Mouse (Mus musculus) neural tube, embryonic 13.5 days (tissue): ENCODE results near the gene Scgb2b3. TPM values are rescaled to one million over a fixed set of nuclear protein-coding genes. Genes with fewer than 3 reads are reported as not detected.

Source experiments
- ATAC-seq: fragments of 200-750 bp; cut with Nextera tagmentation; 2 replicates; pipeline ENCODE4 v1.8.0; 2017; ENCODE audit warnings: low read depth, mild to moderate bottlenecking, moderate TSS enrichment, moderate library complexity
- H3K27ac ChIP-seq: fragments of 300-500 bp; sonication (generic); replicated peaks from 2 replicates; pipeline ENCODE4 v1.5.1; 2015; ENCODE audit warnings: moderate library complexity, mild to moderate bottlenecking, inconsistent platforms
- H3K27me3 ChIP-seq: fragments of 300-500 bp; sonication (generic); 2 replicates; pipeline ENCODE4 v1.6.1; 2015; ENCODE audit warnings: mild to moderate bottlenecking, inconsistent platforms
- H3K36me3 ChIP-seq: fragments of 300-500 bp; sonication (generic); 2 replicates; pipeline ENCODE4 v1.6.1; 2015; ENCODE audit warnings: mild to moderate bottlenecking, inconsistent platforms
- H3K4me1 ChIP-seq: fragments of 300-500 bp; sonication (generic); replicated peaks from 2 replicates; pipeline ENCODE4 v1.6.1; 2015; ENCODE audit warnings: inconsistent platforms
- H3K4me2 ChIP-seq: fragments of 300-500 bp; sonication (generic); 2 replicates; pipeline ENCODE4 v1.6.1; 2015; ENCODE audit warnings: inconsistent platforms, mild to moderate bottlenecking, moderate library complexity
- H3K4me3 ChIP-seq: fragments of 300-500 bp; sonication (generic); 2 replicates; pipeline ENCODE4 v1.5.1; 2015; ENCODE audit warnings: mild to moderate bottlenecking, inconsistent platforms
- H3K9ac ChIP-seq: fragments of 300-500 bp; sonication (generic); 2 replicates; pipeline ENCODE4 v1.6.1; 2015; ENCODE audit warnings: moderate library complexity, mild to moderate bottlenecking, inconsistent platforms
- H3K9me3 ChIP-seq: fragments of 300-500 bp; sonication (generic); 2 replicates; pipeline ENCODE4 v1.6.1; 2016; ENCODE audit warnings: inconsistent platforms
- WGBS: fragments of 180-500 bp; shearing (Covaris S2); methylation state at CpG from one replicate; pipeline ENCODE4 v1.1.7; 2015; 5-methylcytosine and 5-hydroxymethylcytosine counted together
- polyA plus RNA-seq: library from polyadenylated mRNA; unstranded; fragments of >200 nt; fragmentation: Nextera tagmentation; extraction: Ambion mirVana; gene quantifications from 2 replicates; pipeline ENCODE4 v1.2.1, GENCODE M21; 2015

Gene Scgb2b3
- polyA plus RNA-seq = not detected in 2 replicates

DNA sequence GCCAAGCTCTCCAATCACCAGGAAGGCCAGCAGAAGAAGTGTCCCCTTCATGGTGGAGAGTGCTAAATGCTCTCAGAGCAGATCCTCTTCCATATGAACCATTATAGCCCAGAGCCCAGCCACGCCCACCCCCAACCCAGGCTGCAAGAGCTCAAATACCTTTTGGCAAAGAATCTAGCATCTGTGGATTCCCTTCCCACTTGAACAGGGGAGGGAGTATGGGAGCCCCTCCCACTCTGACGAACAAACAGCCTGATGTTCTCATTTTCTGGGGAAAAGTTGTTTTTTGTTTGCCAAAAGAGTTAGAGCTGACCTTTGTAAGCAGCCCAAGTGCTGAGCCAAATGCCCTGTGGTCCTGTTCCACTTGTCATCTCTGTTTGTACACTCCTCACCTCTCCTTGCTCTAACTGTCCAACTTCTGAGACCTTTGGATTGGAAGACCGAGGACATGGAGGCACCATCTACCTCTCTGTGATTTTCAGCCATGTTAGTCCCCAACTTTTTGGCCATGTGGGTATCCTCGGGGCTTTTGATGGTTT is at the start of gene Scgb2b3:
Scgb2b3 (minus strand) TSS at position 51 of the 539 bp plus-strand sequence.
- Histone ChIP-seq H3K4me3 (no peak within 1 kb of the TSS), H3K27me3 (no peaks in the 10 kb centered on the region), H3K4me1 (no peaks in the 10 kb centered on the region), H3K36me3 (no peaks in the 10 kb centered on the region), H3K9me3 (peaks cover 52% of the 10 kb centered on the region), H3K9ac (no peak within 1 kb of the TSS), H3K4me2 (no peak within 1 kb of the TSS), H3K27ac (no peak within 1 kb of the TSS)
- 71% methylated on average over 4 of the region's 4 CpGs for WGBS
- ATAC-seq = no peak

DNA sequence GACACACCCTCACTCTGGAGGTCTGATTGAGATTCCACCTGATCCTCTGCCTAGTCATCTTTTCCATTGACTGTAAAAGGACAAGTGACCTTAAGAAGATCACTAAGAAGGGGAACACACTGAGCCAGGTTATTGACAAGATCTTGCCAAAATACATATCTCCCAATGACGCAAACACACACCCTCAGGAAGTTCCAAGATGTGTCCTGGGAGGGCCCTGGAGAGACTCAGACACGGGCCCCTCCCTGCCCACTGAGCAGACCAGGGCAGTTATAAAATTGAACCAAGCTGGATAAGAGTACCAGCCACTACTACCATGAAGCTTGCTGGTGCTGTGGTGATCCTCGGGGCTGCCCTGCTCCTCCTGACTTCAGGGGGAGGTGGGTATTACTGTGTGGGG is 13.4 kb upstream of the Scgb2b3 start, which contains the start of gene Scgb1b3:
Scgb1b3 (plus strand) TSS at position 301 of the 400 bp plus-strand sequence.
- H3K9me3 ChIP-seq = peaks cover 51% of the 10 kb centered on the region
- H3K36me3 ChIP-seq = no peaks in the 10 kb centered on the region
- H3K4me3 ChIP-seq = no peak within 1 kb of the TSS
- H3K4me2 ChIP-seq = no peak within 1 kb of the TSS
- no peaks in the 10 kb centered on the region for H3K27me3 ChIP-seq
- no peak within 1 kb of the TSS for H3K27ac ChIP-seq
- 85% methylated on average over 3 of the region's 3 CpGs for WGBS
- H3K4me1 ChIP-seq = no peaks in the 10 kb centered on the region
- no peak within 1 kb of the TSS for H3K9ac ChIP-seq
- ATAC-seq = no peak

Other genes with a start within 250 kb of the Scgb2b3 start
- gene Hpn, start 246.8 kb downstream of the Scgb2b3 start, polyA plus RNA-seq = 0.25 and 0.62 TPM in 2 replicates
- 5.1 and 6.8 TPM in 2 replicates for gene Scn1b, start 235.1 kb downstream of the Scgb2b3 start, polyA plus RNA-seq
- 206 and 212 TPM in 2 replicates for gene Gramd1a, start 206.2 kb downstream of the Scgb2b3 start, polyA plus RNA-seq
- gene Scgb2b2, start 71.6 kb downstream of the Scgb2b3 start, polyA plus RNA-seq = not detected in 2 replicates
- gene Scgb1b2, start 70.3 kb downstream of the Scgb2b3 start, polyA plus RNA-seq = not detected in 2 replicates
- not detected in 2 replicates for gene Scgb1b3, start 13.5 kb upstream of the Scgb2b3 start, polyA plus RNA-seq